Mouse (Mus musculus): ENCODE measurements around the gene Akap7.

Akap7 gene

DNA sequence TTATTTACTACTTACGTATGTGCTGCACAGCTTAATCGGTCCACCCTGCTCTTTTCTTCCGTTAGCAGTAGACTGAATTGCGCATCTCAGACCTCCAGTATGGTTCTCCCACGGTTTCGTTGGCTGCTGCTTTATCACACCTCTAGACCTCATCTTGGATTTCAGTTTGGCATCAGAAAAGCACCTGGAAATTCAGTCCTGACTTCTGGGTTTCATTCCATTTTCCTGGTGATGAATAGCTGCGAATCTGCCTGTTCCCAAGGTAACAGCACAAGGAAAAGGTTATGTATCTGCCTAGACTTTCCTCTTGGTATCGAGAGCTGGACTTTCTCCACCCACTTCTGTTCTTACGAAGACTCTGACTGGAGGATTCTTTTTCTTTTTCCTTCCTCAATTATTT, at the start of gene Akap7:
Gene Akap7, minus strand, starts transcription at position 101 of the 400 bp plus-strand sequence.
- DNase-seq = no peak

DNA sequence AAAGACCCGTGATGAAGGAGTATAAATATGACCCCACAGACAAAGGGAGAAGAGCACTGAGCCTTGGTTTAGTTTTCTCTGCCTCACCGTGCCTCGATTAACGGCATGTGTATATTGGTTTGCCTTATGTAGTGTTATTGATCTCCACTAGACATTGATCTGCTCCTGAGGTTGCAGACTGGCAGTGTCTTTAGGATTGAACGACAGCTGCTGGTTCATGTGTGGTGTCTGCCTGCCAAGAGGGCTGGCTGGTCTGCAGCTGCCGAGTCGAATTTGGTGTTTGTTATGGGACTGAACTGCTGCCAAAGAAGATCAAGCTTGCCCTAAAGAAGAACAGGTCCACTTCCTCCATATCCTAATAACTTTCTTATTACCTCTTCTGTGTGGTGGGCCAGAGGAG, 46.7 kb upstream of the Akap7 start:
- DNase-seq = no peak

DNA sequence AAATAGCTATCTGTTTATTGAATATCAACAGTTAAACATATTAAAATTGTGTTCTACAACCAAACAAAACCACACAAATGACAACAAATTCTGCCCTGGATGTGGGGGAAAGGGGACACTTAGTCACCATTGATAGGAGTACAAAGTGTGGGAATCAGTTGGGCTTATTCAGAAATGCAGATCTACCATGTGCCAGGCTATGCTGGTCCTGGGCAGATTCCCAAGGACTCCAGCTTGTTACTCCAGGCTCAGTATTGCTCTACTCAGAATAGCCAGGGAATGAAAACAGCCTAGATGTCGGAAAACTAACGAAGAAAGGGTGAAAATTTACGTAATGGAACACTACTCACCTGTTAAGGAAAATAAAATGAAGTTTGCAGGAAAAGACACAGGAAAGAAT, 46.3 kb upstream of the Akap7 start:
- no peak for DNase-seq

DNA sequence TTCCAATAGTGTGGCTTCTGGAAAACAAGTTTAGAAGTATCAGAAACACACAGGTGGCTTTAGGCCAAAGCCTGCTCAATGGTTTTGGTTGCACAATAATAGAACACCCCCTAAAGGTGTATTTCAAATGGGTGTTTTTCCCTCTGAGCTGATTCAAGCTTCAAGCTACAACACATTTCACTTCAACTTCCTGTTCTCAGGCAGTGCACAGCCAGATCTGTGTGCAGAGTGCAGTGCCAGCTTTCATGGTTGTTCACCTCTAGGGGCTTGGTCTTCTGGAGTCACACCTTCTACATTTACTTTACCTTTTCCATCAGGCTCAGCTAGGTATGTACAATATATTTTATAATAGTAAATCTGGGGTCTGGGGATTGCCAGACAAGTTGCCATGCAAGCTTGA, 35.1 kb upstream of the Akap7 start:
- no peak for DNase-seq

DNA sequence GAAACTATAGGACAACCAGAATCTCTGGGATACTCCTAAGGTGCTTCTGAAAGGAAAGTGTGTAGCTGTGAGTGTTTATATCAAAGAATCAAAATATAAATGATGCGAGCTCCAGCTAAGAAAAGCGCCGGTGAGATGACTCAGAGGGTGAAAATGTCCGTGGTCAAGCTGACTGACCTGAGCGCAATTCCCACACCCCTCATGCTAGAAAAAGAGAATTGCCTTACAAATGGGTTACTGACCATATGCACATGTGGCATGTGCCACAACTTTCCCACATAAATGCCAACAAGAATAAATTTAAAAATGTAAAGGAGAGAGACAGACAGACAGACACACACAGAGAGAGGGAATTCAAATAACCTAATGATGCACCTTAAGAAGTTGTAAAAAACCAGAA, 33.0 kb upstream of the Akap7 start:
- no peak for DNase-seq

DNA sequence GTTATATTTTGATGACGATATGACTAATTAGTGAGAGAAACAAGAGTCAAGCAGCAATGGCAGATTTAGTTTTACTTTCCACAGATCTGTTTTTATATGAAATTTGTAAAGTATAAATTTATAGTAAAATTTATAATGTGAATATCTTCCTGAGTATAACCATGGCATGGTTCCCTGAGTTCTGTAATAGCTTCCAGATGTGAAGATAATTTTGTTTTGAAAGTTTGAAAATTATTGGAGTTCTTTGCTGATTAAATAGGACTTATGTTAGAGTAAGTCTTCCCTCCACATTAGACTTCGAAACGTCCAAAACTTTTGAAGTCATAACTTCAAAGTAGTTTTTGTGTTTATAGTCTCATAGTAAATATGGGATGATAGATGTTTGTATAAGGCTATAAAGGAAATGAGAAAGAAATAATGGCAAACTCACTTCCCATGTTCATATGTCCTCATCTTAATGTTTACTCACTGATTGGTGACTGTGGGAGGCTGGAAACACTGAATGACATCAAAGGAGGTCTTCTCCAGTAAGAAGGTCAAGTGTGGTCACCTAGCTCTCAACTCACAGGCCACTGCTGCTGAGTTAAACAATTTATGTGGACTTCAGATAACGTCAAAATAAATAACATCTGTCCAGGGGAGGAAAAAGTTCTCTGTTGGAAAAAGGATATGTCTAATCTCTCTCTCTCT, 25.9 kb upstream of the Akap7 start:
- no peak for DNase-seq

DNA sequence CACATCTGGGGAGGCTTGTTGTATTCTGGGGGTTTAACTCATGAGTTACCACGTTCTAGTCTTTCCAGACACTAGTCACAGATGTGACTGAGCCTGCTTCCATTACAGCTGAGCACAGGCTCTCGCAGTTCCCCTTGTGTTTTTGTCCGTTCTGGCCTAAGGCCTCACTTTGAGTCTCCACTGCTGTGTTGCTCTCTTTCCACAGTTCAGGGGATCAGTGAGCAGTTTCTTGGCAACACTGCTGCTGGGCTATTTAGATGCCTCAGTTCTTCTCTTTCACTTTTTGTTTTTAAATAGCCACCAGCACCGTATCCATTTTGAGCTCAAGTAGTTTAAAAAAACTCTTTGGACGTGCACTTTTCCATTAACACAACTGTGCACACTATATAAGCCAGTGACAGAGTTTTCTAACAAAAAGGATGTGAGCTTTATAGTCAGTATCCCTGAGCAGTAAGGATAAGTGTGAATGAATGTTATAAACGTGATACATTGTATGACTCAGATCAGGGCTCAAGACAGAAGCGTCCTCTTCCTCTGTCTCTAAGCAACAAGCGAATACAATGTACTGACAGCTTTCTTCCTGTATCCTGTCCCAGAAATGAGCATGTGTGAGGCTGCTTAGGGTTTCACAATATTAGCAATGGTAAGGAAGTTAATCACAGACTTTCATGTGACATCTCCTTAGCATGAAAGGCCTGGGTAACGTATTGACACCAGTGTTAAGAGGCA, 23.8 kb upstream of the Akap7 start:
- DNase-seq = no peak

DNA sequence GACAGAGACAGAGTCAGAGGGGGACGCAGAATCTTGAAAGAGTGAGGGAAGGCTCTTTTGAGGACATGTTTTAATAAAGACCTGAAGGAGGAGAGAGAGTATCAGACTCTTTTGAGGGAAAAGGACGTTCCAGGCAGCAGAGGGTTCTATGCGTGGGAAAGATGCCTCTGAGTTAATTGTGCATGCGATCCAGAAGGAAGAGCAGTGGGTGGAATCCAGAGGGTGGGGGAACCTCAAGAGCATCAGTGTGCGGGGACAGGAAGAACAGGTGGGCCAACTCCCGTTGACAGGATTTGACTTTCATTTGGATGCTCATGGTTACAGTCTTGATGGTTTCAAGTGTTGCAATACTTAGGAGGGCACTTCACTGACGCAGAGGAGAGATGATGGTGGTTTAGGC, 22.4 kb upstream of the Akap7 start:
- no peak for DNase-seq

DNA sequence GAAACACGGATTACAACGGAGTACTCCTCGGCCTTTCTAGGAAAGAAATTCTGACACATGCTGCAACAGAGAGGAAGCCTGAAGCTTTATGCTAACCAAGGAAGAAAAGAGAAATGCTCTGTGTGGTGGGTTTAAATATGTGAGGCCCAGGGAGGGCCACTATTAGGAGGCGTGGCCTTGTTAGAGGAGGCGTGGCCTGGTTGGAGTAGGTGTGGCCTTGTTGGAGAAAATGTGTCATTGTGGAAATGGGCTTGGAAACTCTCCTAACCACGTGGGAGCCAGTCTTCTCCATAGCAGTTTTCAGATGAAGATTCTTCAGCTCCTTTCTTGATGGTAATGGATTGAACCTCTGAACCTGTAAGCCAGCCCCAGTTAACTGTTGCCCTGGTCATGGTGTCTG, 19.8 kb upstream of the Akap7 start:
- no peak for DNase-seq

DNA sequence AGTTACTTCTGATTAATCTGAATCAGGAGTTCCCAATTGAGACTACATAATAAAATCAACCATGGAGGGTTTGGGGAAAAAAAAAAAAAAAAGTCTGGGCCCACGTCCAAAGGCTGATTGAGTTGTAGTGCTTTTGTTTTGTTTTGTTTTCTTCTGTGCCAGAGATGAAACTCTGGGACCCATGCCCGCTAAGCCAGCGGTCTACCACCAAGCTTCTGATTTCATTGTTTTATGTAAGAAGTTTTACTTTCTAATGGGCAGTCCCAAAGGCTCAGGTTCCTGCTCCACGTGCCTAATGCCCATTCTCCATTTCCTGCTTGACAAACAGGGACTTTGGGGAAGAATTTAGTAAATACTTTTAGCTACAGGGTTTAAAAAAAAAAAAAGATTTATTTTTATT, 18.0 kb upstream of the Akap7 start:
- DNase-seq = no peak

DNA sequence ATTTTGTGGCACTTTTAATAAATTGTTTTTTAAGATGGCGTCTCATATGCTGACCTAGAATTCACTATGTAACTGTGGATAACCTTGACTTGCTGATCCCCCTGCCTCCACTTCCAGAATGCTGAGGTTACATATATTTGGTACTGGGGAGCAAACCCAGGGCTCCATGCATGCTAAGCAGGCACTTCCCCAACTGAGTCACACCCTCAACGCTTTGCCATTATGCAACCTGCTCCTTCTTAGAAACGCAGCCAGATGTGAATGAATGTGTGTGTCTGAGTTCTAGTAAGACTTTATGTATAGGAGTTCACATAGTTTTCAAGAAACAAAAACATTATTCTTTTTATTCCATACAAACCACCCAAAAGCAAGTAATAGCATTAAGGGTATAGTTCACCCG, 13.5 kb upstream of the Akap7 start:
- DNase-seq = no peak

DNA sequence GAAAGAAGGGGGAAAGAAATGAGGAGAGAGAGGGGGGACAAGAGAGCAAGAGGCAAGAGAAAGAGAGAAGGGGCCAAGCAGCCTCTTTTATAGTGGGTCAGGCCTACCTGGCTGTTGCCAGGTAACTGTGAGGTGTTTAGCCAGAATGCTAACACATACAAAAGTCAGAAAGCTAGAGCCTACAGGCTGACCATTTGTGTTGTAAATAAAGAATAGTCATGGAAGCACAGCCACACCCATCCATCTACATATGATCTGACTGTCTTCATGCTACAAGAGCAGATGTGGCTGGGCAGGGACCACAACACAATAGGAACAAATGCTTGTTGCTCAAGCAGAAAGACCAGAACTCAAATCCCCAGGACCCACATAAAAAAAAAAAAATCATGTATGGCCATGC, 11.9 kb upstream of the Akap7 start:
- DNase-seq = no peak

DNA sequence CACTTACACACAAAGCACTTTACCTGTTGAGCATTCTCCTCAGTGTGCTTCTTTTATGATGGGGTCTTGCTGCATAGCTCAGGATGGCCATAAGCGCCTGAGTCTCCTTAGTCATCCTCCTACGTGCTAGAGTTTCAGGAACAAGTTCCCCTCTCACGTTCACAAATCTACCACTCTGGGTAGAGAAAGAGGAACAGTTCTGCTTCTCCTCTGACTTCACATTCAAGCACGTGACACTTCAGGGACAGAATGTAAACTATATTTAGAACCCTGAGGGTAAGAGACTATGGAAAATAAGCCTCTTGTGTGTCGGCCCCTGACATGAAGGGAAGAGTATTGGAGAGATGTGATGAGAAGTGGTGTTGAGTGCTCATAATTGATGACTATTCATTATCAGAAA, 10.7 kb upstream of the Akap7 start:
- no peak for DNase-seq

DNA sequence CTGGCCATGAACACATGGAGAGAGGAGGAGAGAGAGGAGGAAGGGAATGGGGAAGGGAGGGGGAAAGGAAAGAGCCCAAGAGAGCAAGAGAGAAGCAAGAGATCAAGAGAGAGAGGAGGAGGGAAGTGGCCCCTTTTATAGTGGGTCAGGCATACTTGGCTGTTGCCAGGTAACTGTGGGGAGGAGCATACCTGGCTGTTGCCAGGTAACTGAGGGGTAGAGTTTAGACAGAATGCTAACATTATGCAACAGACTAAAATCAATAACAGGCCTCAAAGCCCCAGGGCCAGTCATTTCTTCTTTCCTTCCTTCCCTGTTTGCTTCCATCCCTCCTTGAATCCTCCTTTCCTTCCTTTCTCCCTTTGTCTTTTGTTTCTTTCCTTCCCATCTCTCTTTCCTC, 10.0 kb upstream of the Akap7 start:
- DNase-seq = no peak

DNA sequence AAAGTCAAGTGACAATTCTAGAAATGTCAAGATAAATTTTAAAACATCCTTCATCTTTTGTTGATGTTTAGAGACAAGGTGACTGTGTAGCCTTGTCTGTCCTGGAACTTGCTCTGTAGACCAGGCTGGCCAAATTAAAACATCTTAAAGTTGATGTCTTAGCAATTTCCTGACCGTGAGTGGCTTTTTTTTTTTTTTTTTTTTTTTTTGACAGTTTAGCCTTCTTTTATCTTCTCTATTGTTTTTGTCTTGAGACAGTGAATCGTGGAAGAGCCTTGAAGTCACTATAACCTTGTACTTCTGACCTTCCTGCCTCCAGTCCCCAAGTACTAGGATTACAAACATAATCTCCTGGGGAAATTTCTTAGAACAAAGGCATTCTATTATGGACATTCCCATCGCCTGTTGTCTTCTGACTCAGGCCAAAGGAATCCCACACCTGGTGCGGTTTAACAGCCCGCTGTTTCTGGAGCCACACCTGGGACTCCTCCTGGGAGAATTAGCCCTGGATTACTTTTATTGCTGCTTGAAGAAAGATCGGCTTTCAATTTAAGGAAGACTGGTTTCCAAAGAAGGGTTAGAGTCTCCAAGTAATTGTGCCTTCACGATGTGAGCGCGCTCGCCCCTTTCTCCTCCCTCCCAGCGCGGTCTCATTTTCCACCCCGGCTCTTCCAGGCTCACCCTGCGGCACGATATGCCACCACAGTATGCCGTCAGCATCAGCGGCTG, 6.3 kb upstream of the Akap7 start:
- no peak for DNase-seq

DNA sequence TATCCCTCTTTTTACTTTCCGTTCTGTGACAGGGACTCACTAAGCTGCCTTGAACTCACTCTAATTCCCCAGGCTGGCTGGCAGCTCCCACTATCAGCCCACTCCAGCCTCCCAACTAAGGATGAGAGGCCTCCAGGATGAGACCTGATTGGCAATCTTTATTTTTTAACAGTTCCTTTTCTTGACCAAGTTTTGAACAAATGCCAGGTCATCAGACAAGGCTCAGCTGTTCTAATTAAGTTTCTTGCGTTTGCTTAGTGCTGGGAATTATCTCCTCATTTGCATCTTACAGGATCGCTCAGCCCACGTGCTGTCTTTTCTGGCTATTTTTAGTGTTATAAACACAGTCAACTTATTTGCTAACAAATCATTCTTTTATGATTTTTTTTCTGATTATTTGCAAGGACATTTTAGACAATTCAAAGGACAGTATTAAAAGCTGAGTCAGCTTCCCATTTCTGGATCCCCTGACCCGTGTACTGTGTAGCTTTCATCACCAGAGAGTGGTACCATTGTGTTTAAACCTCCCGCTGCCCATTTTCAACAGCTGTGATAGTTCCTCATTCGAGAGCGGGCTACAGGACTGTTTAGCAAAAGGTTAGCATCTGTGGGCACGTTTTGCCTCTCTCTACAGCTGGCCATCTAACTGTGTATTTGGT, 4.0 kb upstream of the Akap7 start:
- no peak for DNase-seq

DNA sequence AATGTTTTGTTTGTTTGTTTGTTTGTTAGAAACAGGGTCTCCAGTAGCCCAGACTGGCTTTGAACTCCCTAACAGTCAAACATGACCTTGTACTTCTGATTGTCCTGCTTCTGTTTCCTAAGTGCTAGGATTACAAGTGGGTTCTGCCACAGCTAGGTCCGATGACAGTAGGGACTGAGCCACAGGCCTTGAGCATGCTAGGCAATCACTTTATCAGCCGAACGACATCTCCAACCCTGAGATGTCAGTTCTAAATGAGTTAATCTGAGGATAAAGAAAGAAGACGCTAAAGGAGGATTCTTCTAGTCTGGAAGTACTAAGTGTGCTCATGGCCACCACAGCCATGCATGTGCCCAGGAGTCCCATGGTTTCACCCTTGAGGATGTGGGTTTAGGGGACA, 3.1 kb upstream of the Akap7 start:
- no peak for DNase-seq

DNA sequence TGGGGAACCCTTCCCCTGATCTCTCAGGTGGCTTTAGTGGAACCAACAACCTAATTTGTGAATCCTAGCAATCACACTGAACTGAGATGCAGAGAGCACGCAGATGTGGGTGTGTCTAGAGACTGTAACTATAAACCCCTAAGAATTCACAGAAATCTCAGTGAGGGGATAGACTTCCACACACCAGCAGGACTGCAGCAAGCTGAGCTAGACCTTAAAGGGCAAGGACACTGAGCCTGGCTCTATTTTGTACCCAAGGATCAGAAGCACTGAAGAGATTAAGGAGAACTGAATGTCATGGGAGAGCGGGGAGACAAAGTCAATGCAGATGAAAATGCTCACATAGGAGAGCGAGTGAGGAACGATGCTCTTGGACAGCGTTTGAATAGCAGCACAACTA, 2.3 kb upstream of the Akap7 start:
- DNase-seq = no peak

DNA sequence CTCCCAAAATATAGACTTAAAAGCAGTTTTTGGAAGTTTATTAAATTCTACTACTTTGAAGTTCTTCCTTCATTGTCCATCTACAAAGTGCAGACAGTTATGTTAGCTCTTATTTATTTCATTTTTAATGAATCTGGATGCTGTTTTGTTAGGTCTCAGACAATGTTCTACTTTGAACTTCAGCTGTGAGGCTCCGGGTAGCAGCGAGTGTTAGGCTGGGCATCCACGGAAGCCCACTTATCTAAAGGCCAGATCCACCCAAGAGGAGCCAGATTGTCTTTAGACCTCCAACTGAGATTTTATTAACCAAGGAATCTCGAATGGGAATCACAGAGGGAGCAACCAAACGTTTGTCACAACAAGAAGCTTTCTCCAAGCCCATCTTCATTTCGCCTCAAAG, 2.5 kb downstream of the Akap7 start:
- no peak for DNase-seq

DNA sequence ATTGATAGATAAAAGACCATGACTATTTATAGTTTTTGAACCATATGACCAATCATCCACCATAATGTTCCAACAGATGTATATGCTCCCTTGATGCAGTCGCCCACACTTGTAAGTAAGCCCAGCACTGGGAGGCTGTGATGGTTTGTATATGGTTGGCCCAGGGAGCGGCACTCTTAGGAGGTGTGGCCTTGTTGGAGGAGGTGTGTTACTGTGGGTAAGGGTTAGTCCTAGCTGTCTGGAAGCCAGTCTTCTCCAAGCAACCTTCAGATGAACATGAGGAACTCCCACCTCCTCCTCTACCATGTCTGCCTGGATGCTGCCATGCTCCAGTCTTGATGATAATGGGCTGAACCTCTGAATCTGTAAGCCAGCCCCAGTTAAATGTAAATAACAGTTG, 3.1 kb downstream of the Akap7 start:
- DNase-seq = no peak

DNA sequence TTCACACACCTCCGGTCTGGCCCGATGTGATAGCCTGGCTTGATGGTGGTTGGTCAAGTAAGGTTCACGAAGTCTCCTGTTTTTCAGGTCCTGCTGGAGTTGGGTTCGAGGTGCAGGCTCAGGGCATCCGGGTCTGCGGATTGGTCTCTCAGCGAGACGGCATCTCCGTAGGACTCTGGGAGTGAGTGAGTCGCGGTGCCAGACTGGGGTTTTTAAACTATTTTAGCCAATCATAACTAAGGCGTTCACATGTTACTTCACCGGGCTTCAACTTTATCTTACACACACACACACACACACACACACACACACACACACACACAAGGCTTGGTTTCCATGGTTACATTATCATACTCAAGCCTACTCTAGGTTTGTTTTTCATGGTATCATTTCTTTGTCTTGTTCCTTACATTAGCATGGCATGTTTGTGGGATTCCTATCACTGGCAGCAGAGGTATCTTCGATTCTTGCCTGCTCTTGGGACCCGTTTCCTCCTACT, 8.6 kb downstream of the Akap7 start:
- DNase-seq = no peak

DNA sequence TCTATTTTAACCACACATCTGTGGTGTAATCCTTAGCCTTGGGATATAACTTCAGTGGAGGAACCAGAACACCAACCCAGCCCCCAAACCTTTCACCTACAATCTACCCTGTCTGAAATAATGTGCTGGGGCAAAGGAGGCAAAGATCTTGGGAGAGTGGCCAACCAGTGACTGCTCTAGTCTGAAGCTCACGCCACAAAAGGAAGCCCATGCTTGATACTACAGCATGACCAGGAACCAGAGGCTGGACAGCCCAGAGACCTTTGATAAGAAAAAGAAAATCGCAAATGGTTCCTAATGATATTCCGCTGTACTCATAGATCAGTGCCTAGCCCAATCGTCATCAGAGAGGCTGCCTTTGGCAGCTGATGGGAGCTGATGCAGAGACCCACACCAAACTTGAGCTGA, 9.4 kb downstream of the Akap7 start:
- peak; percentile 6 for DNase-seq

DNA sequence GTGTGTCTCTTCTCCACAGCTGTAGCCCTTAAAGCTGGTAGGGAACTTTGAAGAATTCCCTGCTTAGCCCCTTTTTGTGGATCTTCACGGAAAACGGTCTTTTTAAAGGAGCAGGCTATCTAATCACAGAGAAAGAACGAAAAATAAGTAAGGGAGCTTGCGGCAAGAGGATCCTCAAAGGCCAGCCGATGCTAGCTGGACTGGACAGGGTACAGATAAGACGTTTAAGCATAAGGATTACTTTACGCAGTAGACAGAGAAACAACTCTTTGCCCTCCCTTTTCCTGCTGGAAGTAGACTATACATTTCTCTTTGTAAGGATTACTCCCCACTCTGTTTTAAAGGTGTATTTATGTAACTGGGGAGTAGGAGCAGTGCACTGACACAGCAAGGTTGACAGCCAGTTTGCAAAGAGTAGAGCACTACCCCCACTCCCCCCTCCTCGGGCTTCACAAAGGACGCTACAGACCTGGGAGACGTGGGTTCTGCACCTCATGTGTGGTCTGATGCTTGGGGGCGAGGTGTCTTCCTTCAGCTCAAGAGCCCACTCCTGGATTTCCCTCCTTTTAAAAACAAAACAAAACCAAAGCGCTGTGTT, 9.9 kb downstream of the Akap7 start:
- DNase-seq = peak; percentile 12

All from cerebellum, adult 11-12 months (tissue).